Mouse (Mus musculus) retina, embryonic 14.5 days (tissue): ENCODE results near the gene Tas2r119.
"Not testable (repeated sequence)": the region's sequence is repeated elsewhere in the genome, so short reads cannot be mapped to it uniquely, and the experiment has no call there.

Experiments used
- DNase-seq: peaks from one replicate; pipeline ENCODE4 v3.0.0-alpha.2; 2015; ENCODE audit warnings: low spot score

The Tas2r119 gene

GRCm38 (mm10) chr15:32176989-32177388, at the start of gene Tas2r119:
Gene Tas2r119 (plus strand): TSS chr15:32177289.
- DNase-seq, result no peak

GRCm38 (mm10) chr15:32132315-32132714, 44.8 kb upstream of the Tas2r119 start:
- DNase-seq, result no peak

- DNase-seq, result no peak
These were observed 35.4 kb upstream of the Tas2r119 start for GRCm38 (mm10) chr15:32141657-32142056.

- DNase-seq, result no peak
These were observed 32.8 kb upstream of the Tas2r119 start for GRCm38 (mm10) chr15:32144269-32144668.

- no peak for DNase-seq
These were observed 23.7 kb upstream of the Tas2r119 start for GRCm38 (mm10) chr15:32153404-32153803.

GRCm38 (mm10) chr15:32153857-32154449, 23.1 kb upstream of the Tas2r119 start:
- DNase-seq, result peak; percentile 61

- no peak for DNase-seq
These were observed 21.0 kb upstream of the Tas2r119 start for GRCm38 (mm10) chr15:32156126-32156525.

- no peak for DNase-seq
These were observed 16.8 kb upstream of the Tas2r119 start for GRCm38 (mm10) chr15:32160281-32160680.

- peak; percentile 23 for DNase-seq
These were observed 5.3 kb upstream of the Tas2r119 start for GRCm38 (mm10) chr15:32171764-32172163.

GRCm38 (mm10) chr15:32172175-32172987, 4.7 kb upstream of the Tas2r119 start:
- peak; percentile 68 for DNase-seq

- DNase-seq, result no peak
These were observed 4.1 kb upstream of the Tas2r119 start for GRCm38 (mm10) chr15:32172988-32173329.

- no peak for DNase-seq
These were observed 3.1 kb downstream of the Tas2r119 start for GRCm38 (mm10) chr15:32180010-32180725.

- DNase-seq, result no peak
These were observed 4.9 kb downstream of the Tas2r119 start for GRCm38 (mm10) chr15:32182026-32182425.

- no peak for DNase-seq
These were observed 7.9 kb downstream of the Tas2r119 start for GRCm38 (mm10) chr15:32184964-32185363.

GRCm38 (mm10) chr15:32189879-32190278, 12.8 kb downstream of the Tas2r119 start:
- DNase-seq, result no peak

GRCm38 (mm10) chr15:32190436-32190835, 13.3 kb downstream of the Tas2r119 start:
- DNase-seq, result no peak

- DNase-seq, result no peak
These were observed 15.9 kb downstream of the Tas2r119 start for GRCm38 (mm10) chr15:32192948-32193347.

GRCm38 (mm10) chr15:32198076-32198475, 21.0 kb downstream of the Tas2r119 start:
- DNase-seq, result peak; percentile 57

GRCm38 (mm10) chr15:32198561-32198960, 21.5 kb downstream of the Tas2r119 start:
- DNase-seq, result peak; percentile 11

GRCm38 (mm10) chr15:32203242-32203641, 26.2 kb downstream of the Tas2r119 start:
- DNase-seq, result no peak

- DNase-seq, result no peak
These were observed 27.8 kb downstream of the Tas2r119 start for GRCm38 (mm10) chr15:32204908-32205307.

GRCm38 (mm10) chr15:32214687-32215086, 37.6 kb downstream of the Tas2r119 start:
- DNase-seq, result not testable (repeated sequence)

- DNase-seq, result no peak
These were observed 45.9 kb downstream of the Tas2r119 start for GRCm38 (mm10) chr15:32223028-32223427.
